Mouse (Mus musculus) A20 (cell line): Measurements from ENCODE around the gene Plcz1.

ENCODE experiments used
- DNase-seq: peaks from one replicate; pipeline ENCODE4 v3.0.0-alpha.2; 2011; ENCODE audit warnings: low read depth, low spot score

Plcz1 gene

GRCm38 (mm10) chr6:140041357-140041756 is at the start of gene Plcz1:
Gene Plcz1, minus strand, starts transcription at chr6:140041457.
- no peak for DNase-seq

DNA sequence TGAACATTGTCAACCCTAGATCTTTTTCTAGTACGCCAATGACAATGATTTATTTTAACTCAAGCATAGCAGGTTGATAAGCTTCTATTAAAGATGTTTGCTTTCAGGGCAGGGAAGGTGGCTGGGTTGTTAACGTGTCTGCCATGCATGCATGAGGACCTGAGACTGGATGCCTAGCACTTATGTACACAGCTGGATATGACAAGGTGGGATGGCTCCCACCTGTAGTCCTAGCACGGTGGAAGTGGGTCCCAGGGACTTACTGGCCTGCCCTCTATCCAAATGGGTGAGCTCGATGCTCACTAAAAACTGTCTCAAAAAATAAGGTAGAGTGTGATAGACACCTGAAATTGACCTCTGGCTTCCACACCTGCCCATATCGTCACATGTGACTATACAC is 48.6 kb upstream of the Plcz1 start:
- no peak for DNase-seq

DNA sequence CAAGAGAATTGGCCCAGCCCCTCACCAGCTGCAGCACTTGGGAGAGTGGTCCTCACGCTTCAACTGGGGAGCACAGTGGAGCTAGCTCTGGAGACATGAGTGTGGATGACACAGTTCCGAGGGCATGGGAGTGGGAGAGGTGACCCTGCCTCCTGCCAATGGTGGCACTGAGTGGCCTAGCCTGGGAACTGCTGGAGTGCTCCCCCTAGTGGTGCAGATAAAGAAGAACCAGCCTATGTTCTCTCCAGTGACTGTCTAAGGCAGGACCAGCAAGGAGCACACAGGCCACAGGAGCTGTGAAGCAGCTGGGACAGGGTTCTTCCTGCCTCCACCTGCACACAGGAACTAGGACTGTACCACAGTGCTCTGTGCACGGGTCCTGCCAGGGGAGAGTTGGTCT is 40.5 kb upstream of the Plcz1 start:
- no peak for DNase-seq

DNA sequence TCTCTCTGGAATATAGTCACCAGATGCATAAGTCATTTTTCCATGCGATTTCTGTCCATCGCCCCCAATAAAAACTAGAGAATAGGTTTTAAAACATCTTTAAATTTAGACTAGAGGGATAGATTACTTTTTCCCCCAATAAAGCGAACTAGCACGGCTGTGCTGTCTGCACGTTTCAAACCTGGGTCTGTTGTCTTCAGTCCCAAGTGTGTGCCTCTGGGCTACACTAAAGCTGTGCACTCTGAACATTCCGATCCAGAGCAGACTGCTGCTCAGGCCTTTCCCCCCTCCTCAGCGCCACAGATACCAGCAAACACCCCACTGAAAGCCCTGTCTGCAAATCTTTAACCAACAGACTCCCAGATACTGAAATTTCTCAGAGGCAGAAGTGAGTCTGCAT is 39.7 kb upstream of the Plcz1 start:
- no peak for DNase-seq

DNA sequence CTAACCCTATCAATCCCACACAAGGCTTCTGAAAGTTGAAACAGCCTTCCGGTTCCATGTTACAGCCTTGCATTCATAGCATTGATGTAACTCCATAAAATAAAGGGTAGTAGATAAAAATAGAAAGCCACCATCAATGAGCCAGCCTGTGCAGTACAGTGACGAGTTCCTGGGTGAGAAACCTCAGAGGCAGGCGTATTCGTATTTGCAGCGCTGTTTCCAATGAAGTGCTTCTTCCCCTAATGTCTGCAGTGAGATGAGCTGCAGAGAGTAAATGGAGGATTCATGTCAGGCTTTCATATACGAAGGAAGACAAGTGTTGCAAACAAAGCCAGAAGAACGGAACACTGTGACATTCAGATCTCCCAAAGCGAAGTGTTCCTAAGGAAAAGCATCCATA is 27.9 kb upstream of the Plcz1 start:
- no peak for DNase-seq

DNA sequence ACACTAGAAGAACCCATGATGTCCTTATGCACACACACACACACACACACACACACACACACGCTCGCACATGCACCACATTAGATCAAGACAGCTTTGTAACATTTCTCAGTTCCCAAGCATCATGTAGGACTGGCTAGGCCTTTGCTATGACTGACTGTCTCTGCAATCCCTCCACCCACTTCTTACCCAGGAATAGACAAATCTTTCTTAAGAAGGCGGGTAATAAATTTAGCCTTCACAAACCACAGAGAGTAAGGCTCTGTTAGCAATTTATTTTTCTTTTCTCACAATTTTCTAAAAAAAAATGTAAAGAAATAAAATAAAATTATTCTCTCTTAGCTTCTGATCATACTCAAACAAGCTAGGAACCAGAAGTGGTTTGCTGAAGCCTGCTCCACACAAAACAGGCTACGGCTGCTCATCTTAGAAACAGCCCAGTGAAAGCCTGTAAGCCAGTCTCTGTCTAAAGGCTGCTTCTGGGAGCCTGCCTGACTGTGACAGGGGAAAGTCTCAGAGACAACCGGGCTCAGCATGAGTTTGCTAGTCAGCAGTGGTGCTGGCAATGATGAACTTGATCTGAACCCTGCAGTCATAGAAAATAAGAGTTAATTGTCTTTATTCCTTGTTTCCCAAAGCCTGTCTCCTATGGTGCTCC is 13.1 kb upstream of the Plcz1 start:
- DNase-seq, result no peak

DNA sequence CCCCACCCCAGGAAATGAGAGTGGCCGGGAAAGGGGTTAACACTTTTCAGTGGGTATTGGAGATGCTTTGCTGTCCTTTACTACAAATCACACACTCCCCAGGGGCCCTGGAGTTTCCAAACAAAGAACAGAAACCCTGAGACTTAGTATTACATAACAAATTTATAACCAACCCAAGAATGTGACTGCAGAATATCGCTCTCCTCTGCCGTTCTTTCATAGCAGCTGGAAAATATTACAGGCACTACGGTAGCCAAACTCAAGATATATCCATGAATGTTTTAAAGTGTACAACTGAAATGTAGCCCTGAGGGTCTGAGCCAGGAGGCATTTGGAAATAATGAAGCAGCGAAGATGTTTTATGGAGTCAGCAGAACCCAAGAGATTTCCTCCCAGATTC is 10.2 kb upstream of the Plcz1 start:
- DNase-seq, result no peak

DNA sequence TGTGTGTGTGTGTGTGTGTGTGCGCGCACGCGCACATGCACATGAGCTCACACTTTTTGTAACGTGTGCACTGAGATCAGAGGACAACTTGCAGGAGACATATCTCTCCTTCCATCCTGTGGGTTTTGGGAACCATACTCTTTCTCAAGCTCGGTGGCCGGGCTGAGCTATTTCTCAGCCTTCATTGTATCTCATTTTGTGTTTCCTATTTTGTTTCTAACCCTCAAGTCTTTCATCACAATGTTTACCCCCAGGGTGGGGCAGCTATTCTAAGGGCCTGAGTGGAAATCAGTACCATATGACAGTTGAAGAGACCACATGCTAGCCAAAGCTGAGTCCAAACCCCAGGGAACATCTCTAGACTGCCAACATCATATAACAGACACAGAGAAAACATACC is 305 bp downstream of the Plcz1 start, which contains the start of gene Capza3:
Gene Capza3 (plus strand): TSS at position 301 of the 400 bp plus-strand sequence.
- no peak for DNase-seq

DNA sequence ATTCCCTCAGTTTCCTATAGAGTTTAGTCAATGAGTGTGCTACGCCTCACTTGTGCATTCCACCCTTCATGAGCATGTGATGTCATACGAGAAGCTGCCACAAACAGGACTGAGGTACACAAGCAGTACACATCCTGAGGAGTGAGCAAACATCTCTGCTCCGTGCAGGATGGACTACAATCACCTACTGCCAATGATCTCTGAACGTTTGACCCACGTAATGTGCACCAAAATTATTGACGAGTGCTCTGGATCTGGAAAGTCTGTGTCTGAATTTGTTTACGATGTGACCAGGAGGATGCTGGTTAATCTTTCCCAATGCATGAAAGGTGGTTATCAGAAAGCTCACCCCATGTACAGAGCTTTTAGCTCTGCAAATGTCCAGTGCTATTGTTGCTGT is 16.9 kb downstream of the Plcz1 start:
- no peak for DNase-seq

DNA sequence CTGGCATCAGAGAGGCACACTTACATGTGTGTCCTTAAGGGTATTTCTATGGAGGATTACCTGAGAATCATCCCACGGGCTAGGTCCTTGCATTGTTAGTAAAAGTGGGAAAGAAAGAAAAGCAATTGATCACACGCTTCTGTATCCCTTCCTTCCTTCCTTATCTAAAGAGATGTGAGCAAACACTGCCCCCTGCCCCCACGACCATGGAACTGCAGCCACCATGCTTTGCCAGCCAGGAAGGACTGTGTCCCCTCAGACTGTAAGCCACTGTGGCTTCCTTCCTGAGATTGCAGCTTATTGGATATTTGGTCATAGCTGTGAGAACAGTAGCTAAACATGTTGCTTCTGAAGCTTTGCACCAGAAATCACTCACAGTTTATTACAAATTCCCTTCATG is 36.1 kb downstream of the Plcz1 start:
- DNase-seq, result no peak

DNA sequence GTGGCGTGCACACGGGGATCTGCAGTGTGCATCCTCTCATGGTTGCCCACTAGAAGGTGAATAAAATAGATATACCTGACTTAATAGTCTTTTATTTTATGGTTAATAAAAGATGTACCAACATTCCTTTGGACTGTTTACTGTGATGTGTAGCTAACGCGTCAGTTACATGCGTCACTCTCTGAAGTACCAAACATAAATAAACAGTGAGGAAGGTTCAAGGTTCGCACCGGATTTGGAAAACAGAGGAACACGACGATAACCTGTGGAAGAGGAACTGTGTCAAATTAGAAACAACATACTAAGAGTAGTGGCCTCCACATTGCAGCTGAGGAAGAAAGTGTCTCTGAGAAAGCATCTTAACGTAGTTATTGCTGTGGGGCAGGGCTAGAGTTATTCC is 51.7 kb downstream of the Plcz1 start:
- DNase-seq, result no peak

DNA sequence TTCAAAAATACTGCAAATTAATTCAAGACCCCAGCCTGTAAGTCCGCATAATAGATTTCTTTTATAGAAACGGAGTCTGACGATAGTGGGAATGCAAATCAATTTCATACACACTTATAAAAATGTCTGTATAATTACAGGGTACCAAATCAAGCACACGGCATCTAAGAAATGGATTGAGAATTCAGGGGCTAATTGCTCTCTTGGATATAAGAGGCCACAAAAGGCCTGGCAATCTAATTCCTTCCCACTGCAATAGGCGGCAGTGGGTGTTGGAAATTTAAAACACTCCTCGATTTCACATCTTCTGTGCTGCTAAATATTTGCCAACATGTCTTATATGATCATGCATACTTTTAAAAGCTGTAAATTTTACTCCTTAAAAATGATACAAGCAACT is 52.2 kb downstream of the Plcz1 start:
- DNase-seq, result no peak

GRCm38 (mm10) chr6:139986564-139986963 is 54.7 kb downstream of the Plcz1 start:
- no peak for DNase-seq

GRCm38 (mm10) chr6:139984069-139984468 is 57.2 kb downstream of the Plcz1 start:
- no peak for DNase-seq

DNA sequence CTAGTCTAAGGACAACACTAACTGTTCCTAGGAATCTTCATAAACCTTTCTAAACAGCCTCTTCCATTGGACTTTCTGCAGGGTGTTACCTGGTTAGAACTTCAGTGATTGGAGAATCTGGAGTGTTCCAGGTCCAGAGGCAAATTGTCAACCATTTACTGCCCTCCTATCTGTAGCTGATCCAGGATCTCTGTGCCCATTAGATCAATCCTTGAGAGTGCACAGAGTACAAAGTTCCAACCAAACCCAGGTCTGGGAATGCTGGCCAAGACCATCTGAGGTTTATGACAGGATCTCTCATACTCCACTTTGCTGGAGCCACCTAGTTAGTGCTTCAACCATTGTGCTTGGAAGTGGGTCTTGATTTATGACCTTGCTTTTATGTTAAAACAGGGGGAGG is 60.2 kb downstream of the Plcz1 start:
- no peak for DNase-seq

DNA sequence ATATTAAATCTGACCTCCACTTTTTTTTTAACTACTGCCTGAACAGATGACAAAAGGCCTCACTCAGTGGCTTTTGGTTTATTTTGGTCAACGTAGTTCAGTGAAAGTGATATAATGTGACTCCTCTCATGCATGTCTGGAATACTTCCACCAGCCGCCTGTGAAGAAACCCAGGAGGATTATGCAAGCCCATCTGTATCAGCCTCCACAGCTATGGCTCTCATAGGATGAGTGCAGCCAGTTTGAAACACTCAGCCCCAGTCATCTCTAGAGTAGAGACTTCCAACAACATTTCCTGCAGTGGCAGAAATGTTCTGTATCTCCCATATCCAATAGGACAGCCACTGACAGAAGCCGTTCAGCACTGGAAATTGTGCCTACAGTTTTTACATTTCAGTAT is 63.1 kb downstream of the Plcz1 start:
- no peak for DNase-seq

- no peak for DNase-seq
These were observed 66.6 kb downstream of the Plcz1 start for GRCm38 (mm10) chr6:139974668-139975067.

DNA sequence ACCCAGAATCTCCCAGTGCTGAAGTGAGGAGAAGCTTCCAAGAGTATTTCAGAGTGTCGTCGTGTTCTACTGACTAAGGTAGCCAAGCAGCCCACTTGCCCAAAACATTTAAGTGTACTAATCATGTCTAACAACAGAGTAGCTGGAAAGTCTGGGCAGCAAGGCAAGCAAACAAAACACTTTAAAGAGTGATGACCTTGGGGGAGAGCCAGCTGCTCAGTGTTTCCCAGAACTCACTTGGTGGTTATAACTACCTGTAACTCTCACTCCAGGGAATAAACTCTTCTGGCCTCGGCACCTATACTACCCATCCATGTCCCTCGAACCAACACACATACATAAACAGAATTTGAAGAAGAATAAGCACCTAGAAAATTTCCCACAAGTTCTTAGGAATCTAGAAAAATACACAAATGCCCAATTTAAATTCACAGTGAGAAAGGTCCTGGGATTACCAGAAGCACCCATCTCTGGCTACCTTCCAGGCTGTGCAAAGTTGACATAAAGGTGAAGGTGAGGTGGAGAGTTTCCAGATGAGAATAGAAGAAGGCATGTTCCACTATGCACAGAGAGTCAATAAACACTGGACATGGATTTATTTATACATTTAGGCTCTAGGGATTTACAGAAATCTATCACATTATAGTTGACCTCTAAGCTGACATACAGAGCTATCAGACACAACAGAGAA is 69.5 kb downstream of the Plcz1 start:
- no peak for DNase-seq

DNA sequence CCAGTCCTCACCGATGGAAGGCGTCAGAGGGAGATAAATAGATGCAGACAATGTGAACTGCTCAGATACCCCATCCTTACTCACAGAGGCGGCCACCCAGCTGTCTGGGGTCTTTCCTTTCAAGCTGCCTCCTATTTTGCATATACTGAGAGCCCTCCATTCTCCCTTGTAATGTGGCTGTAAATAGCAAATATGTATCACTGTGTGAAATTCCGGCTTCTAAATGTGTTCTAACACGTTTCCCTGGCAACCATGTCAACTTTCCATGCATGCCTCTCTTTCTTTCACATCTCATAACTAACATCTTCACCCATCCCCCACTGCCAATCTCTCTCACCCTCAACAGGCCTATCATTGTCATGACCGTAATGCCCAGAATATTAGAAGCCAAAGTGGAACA is 74.6 kb downstream of the Plcz1 start:
- DNase-seq, result no peak

DNA sequence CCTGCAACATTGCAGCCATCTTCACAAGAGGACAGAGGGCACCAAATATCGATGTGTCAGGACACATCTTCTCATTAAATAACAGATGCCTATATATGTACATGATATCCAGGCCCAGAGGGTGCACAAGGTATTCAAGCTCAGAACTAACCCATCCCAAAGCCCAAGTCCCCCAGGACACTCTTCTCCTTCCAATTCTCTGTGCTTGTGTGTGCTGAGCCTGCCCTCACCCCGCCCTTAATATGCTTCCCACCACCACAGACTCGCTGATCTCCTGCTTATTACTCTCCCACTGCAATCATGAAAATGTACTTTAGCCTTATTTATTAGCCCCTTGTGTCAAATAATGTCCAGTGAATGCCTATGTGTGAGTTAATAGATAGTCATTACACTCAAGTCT is 76.4 kb downstream of the Plcz1 start:
- DNase-seq, result no peak

GRCm38 (mm10) chr6:139963775-139964174 is 77.5 kb downstream of the Plcz1 start:
- DNase-seq, result no peak

GRCm38 (mm10) chr6:139957531-139958241 is 83.6 kb downstream of the Plcz1 start:
- no peak for DNase-seq

GRCm38 (mm10) chr6:139953596-139953995 is 87.7 kb downstream of the Plcz1 start:
- DNase-seq, result no peak
